Mouse (Mus musculus): ENCODE measurements around the gene D130043K22Rik.
A peak's percentile ranks its signal among the peaks of the same experiment; 100 is the strongest.

The D130043K22Rik gene

GRCm38 (mm10) chr13:24844983-24845955 lies at the start of gene D130043K22Rik:
D130043K22Rik (plus strand) TSS chr13:24845135.
- no peak for DNase-seq (ENCODE audit: extremely low read depth, low read depth)

- no peak for DNase-seq (ENCODE audit: extremely low read depth, low read depth)
Observed at GRCm38 (mm10) chr13:24798686-24799085, 46.2 kb upstream of the D130043K22Rik start.

- DNase-seq (ENCODE audit: extremely low read depth, low read depth), result no peak
Observed at GRCm38 (mm10) chr13:24799378-24799777, 45.6 kb upstream of the D130043K22Rik start.

GRCm38 (mm10) chr13:24799925-24800673 lies 44.8 kb upstream of the D130043K22Rik start:
- peak; percentile 29 for DNase-seq (ENCODE audit: extremely low read depth, low read depth)

- peak; percentile 84 for DNase-seq (ENCODE audit: extremely low read depth, low read depth)
Observed at GRCm38 (mm10) chr13:24800674-24801307, 44.1 kb upstream of the D130043K22Rik start.

- DNase-seq (ENCODE audit: extremely low read depth, low read depth), result no peak
Observed at GRCm38 (mm10) chr13:24801308-24801921, 43.5 kb upstream of the D130043K22Rik start, which contains the start of gene BC005537. BC005537 (plus strand) TSS chr13:24801657.

- DNase-seq (ENCODE audit: extremely low read depth, low read depth), result peak; percentile 71
Observed at GRCm38 (mm10) chr13:24802131-24802691, 42.7 kb upstream of the D130043K22Rik start.

GRCm38 (mm10) chr13:24803196-24803595 lies 41.7 kb upstream of the D130043K22Rik start:
- no peak for DNase-seq (ENCODE audit: extremely low read depth, low read depth)

GRCm38 (mm10) chr13:24806079-24806478 lies 38.9 kb upstream of the D130043K22Rik start:
- no peak for DNase-seq (ENCODE audit: extremely low read depth, low read depth)

- DNase-seq (ENCODE audit: extremely low read depth, low read depth), result no peak
Observed at GRCm38 (mm10) chr13:24812521-24812920, 32.4 kb upstream of the D130043K22Rik start.

- no peak for DNase-seq (ENCODE audit: extremely low read depth, low read depth)
Observed at GRCm38 (mm10) chr13:24814616-24815015, 30.3 kb upstream of the D130043K22Rik start.

GRCm38 (mm10) chr13:24816125-24817092 lies 28.5 kb upstream of the D130043K22Rik start:
- DNase-seq (ENCODE audit: extremely low read depth, low read depth), result no peak

- no peak for DNase-seq (ENCODE audit: extremely low read depth, low read depth)
Observed at GRCm38 (mm10) chr13:24819931-24820330, 25.0 kb upstream of the D130043K22Rik start.

GRCm38 (mm10) chr13:24822663-24823343 lies 22.1 kb upstream of the D130043K22Rik start:
- DNase-seq (ENCODE audit: extremely low read depth, low read depth), result no peak

- no peak for DNase-seq (ENCODE audit: extremely low read depth, low read depth)
Observed at GRCm38 (mm10) chr13:24824647-24825046, 20.3 kb upstream of the D130043K22Rik start.

- no peak for DNase-seq (ENCODE audit: extremely low read depth, low read depth)
Observed at GRCm38 (mm10) chr13:24825587-24825986, 19.3 kb upstream of the D130043K22Rik start.

GRCm38 (mm10) chr13:24826116-24826515 lies 18.8 kb upstream of the D130043K22Rik start:
- no peak for DNase-seq (ENCODE audit: extremely low read depth, low read depth)

GRCm38 (mm10) chr13:24830756-24831352 lies 14.1 kb upstream of the D130043K22Rik start:
- DNase-seq (ENCODE audit: extremely low read depth, low read depth), result peak; percentile 32
